Mouse (Mus musculus): ENCODE measurements at regions not wholly inside any gene's neighbourhood (a gene's known extent, or its start where the extent isn't known, plus 50 kb on each side); places are given as distances from the start of the nearest gene placed in this dataset.

GRCm38 (mm10) chr1:190067181-190067580 is 103.3 kb downstream of the Prox1 start:
- DNase-seq, result no peak

- no peak for DNase-seq
Observed at GRCm38 (mm10) chr1:190066426-190066825, 104.1 kb downstream of the Prox1 start.

DNA sequence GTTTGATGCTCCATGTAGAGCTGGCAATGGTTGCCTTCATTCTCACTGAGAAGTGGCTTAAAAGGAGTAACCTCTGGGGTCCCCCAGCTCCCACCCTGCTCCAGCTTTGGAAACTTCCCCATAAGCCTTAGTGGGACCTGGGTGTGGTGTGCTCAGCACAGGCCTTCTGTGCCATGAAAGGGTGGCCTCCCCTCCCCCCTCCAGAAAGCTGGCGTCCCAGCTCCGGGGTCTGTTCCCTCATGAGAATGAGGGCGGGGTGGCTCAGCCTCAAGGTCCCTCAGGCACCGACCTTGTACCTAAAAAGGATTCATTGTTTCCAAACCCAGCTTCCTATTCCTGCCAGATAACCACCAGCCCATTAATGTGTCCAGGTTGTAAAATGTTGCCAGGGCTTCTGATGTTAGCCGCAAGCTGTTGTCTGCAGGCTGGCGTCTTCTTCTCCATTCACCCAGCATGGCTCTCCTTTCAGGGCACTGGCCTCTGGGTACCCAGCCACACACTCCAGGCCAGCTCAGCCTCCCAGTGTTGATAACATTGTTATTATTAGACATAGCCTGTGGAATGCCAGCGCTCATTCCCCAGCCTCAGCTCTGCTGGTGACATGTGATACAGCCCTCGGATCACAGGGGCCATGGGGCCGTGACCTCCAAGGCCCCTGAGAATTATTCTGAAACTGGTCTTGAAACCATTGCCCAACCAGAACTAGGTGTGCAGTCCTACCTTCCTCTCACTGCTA is 108.8 kb downstream of the Prox1 start:
- no peak for DNase-seq

- no peak for DNase-seq
Observed at GRCm38 (mm10) chr1:190059025-190059424, 111.5 kb downstream of the Prox1 start.

- DNase-seq, result no peak
Observed at GRCm38 (mm10) chr1:190056931-190057330, 113.6 kb downstream of the Prox1 start.

DNA sequence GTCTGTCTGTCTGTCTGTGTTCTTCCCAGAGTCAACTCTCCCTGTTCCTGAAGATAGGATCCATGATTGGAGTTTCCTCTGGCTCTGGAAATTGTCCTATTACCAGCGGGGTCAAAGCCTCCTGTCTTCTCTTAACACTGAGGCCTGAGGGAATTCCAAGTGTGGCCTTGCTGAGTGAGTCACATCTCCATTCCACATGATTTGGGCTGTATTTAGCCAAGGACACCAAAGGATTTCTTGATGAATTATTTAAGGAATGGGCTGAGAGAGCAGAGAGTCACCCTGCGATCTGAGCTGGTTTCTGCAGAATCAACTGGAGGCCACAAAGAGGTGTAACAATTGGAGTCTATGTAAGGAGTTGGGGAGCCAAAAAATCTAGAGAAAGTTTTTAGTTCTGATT is 118.6 kb downstream of the Prox1 start:
- DNase-seq, result no peak

- no peak for DNase-seq
Observed at GRCm38 (mm10) chr1:190048521-190049170, 121.9 kb downstream of the Prox1 start.

GRCm38 (mm10) chr1:190047201-190047600 is 123.3 kb downstream of the Prox1 start:
- DNase-seq, result no peak

DNA sequence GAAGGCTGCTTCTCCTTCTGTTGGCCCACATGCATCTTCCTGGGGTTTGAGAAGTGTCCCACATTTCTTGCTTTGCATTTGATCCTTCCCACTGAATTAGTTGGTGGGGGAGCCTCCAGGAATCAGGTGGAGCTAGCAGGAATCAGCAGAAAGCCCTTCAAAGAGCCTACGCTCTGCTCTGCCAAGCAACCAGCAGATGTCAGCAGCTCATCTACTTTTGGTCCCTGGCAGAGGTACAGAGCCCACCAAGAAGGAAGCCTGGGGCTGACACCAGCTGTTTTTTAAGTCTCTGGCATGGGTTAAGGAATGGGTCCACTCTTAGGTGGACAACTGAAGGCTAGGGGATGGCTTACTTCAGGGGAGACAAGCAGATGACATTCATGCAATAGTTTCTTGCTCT is 123.6 kb upstream of the Smyd2 start:
- peak; percentile 50 for DNase-seq

DNA sequence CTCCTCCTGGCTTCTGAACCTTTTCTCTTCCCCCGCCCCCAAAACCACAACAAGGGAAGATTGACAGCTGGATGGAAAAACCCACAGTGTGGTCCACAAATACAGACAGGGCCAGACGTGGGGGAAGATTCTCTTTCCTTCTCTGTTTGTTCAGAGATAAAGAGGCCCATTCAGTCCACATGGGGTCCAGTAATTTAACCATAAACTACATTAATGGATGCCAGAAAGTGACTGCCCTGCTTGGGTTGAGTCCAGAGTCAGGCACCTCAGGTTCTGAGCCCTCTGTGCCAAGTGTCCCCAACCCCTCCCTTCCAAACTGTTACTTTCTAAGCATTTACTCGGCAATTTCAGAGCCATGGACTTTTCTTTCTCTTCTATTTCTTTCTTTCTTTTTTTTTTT is 121.9 kb upstream of the Smyd2 start:
- no peak for DNase-seq

DNA sequence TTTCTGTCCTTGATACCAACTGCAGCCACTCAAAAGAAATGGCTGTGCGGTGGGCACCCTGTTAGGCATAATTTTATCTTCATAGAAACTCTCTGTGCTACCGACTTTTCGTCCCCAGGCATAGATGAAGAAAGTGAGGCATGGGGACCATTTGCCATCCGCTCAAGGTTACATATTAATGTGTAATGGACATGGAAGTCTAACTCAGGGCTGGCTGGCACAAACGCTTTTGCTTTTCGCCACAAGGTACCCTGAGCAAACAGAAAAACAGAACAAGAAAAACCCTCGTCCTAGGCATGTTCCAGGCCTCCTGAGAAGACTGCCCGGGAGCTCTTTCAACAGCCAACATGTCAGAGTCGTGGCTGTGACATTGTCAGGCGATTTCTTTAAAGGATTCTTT is 121.0 kb upstream of the Smyd2 start:
- DNase-seq, result no peak

GRCm38 (mm10) chr1:190042197-190042596 is 120.0 kb upstream of the Smyd2 start:
- DNase-seq, result peak; percentile 84

DNA sequence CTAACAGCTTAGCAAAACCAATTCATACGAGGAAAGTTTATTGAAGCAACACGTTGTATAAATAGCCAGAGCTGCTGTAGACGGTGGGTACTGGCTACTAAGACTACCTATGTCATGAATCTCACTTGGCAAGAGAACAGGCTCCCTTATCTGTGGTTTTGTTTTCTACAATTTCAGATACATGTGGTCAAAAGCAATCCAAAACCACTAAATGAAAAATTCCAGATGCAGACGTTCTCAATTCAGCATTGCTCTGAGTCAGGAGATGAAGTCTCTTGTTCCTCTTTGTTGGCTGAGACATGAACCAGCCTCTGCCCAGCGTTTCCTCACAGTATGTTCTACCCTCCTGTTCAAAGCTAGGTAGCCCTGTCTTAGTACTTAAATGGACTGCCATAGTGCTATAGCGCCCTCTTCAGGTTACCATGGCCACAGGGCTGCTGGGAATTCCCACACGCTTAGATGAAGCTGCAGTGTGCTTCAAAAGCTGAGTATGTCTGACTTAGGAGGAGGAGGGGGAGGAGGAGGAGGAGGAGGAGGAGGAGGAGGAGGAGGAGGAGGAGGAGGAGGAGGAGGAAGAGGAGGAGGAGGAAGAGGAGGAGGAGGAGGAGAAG is 119.0 kb upstream of the Smyd2 start:
- DNase-seq, result no peak

DNA sequence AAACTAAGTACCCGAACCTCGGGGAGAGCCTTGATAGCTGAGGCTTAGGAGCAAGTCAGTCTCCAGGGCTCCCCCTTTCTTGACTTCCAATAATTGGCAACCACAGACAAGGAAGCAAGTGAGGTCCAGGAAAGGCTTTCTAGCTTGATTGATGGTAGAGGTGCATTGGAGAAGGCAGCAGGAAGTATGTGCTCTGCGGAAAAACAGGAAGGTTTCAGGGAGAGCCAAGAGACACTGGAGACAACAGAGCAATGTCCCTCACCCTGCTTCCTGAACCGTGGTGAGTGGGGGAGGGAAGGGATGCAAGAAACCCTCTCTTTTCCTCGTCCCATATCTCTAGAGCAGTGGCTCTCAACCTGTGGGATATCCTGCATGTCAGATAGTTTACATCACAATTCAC is 115.9 kb upstream of the Smyd2 start:
- DNase-seq, result peak; percentile 52

DNA sequence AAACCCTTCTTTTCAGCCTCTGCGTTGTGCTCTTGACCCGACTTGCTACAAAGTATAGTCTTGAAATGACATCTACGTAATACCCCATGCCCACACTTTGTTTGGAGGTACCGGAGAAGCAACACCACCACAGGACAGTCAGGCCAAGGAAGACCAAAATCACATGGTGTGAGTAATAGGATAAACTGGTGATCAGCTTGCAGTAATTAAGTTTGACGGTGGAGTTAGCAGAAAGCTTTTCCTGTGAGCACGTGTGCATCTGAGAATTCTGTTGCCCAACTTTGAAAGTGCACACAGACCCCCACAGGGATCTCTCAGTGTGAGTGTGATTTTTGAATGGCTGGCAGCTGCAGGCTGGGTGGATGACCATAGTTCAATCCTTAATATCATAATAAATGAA is 114.6 kb upstream of the Smyd2 start:
- DNase-seq, result no peak

DNA sequence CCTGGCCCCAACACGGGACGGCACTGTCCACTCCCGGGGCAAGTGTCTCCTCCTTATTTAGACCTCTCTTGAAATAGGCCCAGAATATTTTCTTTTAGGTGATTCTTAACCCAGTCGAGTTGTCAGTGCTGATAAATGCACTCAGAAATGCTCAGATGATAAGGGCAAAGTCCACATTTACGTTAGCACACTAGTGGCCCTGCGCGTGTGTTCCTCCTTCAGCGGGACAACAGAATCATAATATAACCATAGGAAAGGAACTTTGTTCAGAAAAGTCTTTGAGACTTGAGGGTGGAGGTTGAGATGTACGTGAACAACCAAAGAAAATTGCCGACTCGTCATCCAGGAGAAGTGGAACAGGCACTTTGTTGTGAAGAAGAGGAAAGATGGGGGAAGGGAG is 113.8 kb upstream of the Smyd2 start:
- no peak for DNase-seq

GRCm38 (mm10) chr1:190034091-190034490 is 111.9 kb upstream of the Smyd2 start:
- no peak for DNase-seq

DNA sequence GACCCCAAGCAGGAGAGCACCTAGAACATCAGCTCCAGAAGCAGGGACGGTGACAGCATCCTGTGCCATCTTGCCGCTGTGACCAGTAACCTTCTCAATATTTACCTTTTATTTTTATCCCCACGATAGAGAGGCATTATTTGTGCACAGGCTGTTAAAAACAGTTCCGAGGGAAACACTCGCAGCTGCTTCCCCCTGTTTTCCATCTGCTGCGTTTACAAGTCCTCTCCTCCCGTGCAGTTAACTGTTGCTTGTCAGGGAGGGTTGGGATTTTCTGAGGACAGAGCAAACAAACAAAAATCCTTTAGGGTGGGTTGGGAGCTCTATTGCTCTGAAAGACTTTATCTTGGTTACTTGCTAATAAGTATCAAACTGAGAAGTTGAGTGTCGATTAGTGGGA is 105.4 kb upstream of the Smyd2 start:
- no peak for DNase-seq

GRCm38 (mm10) chr1:190009466-190009865 is 87.3 kb upstream of the Smyd2 start:
- no peak for DNase-seq

DNA sequence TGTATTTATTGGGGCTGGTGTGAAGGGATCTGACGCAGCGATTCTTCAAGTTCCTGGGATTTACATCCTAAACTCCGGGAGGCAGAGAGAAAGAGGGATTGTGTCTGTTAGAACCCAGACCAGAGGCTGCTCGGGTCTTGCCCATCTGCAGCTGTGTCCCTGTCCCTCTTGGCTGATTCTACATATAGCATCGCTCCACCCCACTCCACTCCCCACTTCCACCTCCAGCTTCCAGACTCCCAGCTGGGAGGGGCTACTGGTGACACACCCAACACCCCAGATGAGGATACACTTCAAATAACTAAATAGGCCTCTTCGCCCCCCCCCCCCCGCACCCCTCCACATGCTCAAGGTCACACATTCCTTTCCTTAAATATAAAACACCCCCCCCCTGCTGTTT is 85.1 kb upstream of the Smyd2 start:
- no peak for DNase-seq

GRCm38 (mm10) chr1:190001084-190001483 is 78.9 kb upstream of the Smyd2 start:
- peak; percentile 6 for DNase-seq

DNA sequence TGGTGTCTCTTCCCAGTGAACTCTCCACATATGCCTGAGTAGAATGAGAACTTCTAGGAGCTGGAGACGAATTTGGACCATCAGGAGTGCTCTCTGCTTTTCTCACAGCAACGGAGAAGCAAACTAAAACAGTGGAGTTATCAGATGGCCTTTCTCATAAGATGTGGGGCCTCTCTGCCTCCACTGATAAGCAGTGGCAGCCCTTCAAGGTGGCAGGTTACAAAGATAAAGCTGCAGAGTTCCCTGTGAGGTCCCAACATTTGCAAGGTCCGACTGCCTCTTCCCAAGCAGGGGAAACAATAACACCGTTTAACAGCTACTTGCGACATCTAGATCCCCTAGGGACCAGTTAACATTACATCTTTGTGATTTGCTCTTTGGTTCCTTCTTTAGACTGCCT is 71.5 kb upstream of the Smyd2 start:
- no peak for DNase-seq

- no peak for DNase-seq
Observed at GRCm38 (mm10) chr1:189993221-189993620, 71.1 kb upstream of the Smyd2 start.

DNA sequence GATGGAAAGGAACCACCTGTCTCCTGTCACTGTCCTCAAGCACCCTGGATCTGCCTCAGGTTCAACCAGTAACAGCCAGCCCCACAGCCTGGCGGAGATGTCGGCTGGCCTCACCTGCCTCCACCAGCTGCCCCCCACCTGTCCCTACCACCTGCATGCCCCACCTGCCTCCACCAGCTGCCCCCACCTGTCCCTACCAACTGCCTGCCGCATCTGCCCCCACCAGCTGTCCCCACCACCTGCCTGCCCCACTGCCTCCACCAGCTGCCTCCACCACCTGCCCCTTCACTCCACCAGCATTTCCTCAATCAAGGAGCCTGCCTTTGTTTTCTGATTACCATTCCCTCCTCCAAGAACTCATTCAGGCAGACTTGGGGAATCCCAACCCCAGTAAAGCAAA is 68.9 kb upstream of the Smyd2 start:
- DNase-seq, result no peak

Data from kidney, postnatal 14 days (tissue).